Mouse (Mus musculus): ENCODE results near the gene Edar.
A peak's percentile ranks its signal among the peaks of the same experiment; 100 is the strongest.
"Not testable (repeated sequence)": the region's sequence is repeated elsewhere in the genome, so short reads cannot be mapped to it uniquely, and the experiment has no call there.

Gene Edar

DNA sequence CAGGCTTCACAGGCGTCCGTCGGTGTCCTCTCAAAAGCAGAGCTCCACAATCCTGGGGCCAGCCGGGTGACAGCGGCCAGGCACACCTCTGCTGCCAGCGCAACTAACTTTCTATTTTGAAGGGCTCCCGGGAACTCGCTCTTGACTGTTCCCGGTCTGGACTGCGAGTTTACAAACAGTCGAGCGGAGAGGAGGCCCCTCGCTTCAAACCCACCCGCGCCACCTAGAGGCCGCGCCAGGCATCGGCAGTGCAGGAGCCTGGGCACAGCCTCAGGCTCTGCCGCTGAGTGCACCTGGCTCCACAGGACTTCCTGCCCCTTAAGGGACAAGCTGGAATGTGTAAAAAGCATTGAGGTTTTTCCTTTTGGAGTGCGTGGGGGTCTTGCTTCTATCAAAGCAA, at the start of gene Edar:
Gene Edar, minus strand, starts transcription at position 122 of the 400 bp plus-strand sequence.
- peak in 1 of 2 experiments; percentile 8 for DNase-seq (ENCODE audit: low read depth in 1 of 2, low spot score in 2 of 2)

DNA sequence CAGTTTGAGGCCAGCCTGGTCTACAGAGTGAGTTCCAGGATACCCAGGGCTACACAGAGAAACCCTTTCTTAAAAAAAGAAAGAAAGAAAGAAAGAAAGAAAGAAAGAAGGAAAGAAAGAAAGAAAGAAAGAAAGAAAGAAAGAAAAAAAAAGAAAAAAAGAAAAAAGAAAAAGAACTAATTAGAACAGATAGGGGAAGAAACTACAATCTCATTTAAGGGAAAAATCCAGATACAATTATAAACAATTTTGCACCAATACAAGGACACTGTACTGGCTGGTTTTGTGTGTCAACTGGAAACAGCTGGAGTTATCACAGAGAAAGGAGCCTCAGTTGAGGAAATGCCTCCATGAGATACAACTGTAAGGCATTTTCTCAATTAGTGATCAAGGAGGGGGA, 42.7 kb upstream of the Edar start, which contains the start of gene Gm17542:
Gene Gm17542, minus strand, starts transcription at position 101 of the 400 bp plus-strand sequence.
- DNase-seq (ENCODE audit: low read depth in 1 of 2, low spot score in 2 of 2) = not testable (repeated sequence)

DNA sequence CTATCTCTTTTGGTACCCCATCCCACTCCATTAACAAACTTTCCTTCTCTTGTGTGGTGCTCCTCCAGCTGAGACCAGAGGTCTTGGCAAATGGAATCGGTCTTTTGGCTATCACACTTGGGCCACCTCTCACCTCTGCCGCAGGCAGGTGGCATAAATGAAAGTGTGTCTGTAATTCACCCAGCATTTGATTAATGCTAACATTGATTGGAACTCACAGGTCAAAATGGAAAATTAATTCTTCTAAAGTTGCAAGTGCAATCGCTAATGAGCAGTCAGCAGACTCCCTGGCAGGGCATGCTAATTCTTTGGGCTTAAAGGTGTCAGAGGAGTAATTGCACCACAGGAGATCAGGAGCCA, 39.3 kb upstream of the Edar start:
- no peak for DNase-seq (ENCODE audit: low read depth in 1 of 2, low spot score in 2 of 2)

DNA sequence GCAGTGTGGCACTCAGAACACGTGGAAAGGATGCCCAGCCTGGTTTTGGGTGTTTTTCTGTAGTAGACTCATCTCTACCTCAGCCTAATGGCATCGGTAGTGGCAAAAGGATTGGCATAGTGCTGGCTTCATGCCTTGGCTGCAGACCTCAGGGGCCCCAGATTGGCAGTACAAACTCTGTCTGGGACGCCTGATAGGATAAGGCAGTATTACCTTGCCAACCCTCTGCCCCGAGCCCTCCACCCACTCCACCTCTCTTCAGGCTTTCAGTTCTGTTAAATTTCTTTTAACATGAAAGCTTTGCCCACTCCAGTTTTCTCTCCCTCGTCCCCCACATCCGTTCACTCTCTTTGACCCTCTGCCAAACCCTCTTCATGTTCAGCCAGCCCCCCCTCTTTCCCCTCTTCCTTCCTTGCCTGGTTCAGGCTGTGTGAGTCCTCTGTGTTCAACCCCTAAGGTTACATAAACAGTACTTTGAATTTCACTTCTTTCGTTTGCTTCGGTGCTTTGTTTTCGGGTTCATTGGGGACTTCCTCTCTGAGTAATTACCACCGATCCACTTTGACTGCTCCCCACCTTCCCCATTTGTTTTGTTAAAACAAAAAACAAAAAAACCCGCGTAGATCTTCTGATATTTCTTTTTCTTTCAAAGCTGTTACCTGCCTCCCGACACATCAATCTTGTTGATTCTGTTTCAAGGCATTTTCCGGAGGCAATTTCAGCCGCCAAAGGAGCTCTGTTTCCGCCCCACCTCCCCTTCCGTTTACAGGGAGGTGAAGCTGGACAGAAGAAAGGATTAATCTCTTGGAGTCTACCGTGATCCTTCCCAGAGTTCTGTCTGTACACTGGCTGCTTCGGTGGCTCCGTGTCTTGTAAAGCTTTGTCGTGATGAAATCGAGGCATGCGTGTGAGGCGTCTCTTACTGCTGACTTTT, 38.7 kb upstream of the Edar start:
- DNase-seq (ENCODE audit: low read depth in 1 of 2, low spot score in 2 of 2) = no peak

DNA sequence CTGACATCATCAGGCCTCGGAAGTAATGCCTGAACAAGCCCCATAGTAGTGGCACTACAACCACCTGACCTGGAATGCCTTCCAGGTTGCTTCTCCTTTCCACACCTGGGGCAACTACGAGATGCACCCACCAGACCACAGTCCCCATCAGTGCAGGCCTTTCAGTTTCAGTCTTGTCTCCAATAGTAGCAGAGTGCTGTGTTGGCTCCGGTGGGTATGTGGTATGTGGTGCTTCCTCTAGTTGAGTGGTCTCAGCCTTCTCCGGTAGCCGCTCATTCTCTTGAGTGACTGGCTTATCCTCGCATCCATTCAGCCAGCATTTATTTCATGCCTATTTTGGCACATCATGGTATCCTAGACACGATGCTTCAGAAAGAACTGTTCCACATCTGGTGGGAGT, 37.8 kb upstream of the Edar start:
- no peak for DNase-seq (ENCODE audit: low read depth in 1 of 2, low spot score in 2 of 2)

DNA sequence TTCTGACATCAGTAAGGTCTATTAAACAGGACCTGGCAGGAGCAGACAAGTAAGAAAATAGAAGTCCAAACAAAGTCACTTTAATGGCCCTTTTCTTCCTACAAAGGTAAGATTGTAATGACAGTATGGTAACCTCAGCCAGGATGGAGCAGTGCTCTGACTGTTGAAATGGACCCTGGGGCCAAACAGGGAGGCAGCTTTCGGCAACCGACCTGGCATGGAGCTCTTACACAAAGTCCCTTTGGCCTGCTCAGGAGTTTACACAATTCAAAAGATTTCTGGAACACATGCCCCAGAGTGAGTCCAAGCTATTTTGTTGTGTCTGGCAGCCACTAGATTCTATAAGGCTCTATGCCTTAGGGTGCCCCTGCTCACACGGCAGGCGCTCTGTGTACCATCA, 33.6 kb upstream of the Edar start:
- DNase-seq (ENCODE audit: low read depth in 1 of 2, low spot score in 2 of 2) = no peak

DNA sequence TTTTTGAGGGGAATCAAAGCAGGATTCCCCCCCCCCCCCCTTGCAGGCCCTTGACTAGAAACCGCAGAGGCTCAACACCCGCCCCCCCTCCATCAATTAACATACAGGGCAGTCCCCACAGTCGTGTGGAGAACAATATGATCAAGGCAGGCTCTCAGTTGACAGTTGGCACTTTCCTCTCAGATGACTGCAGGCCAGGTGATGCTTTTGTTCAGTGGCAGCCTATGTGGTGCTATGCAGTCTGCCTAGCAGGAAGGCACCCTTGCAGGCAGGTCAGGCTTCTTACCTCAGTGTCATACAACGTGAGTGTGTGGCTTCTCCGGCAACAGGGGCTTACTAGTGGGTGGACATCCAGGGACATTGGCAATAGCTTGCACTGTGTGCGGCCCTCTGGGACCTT, 25.1 kb upstream of the Edar start:
- DNase-seq (ENCODE audit: low read depth in 1 of 2, low spot score in 2 of 2) = no peak

DNA sequence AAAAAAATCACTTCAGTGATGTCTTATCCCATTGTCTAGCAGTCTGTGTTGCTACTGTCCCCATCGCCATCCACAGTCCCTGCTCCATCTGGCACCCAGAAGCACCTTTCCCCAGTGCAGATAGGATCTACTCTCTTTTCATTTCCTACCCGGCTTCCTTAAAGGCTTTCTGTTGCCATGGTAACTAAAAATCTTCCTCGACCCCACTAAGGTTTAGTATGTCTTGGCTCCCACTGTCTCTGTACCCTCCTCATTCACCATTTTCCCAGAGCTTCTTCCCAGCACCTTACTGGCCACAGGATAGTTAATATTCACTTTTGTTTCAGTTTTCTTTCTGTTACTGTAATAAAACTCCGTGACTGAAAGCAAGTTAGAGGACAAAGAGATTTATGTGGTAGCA, 24.7 kb upstream of the Edar start:
- no peak for DNase-seq (ENCODE audit: low read depth in 1 of 2, low spot score in 2 of 2)

DNA sequence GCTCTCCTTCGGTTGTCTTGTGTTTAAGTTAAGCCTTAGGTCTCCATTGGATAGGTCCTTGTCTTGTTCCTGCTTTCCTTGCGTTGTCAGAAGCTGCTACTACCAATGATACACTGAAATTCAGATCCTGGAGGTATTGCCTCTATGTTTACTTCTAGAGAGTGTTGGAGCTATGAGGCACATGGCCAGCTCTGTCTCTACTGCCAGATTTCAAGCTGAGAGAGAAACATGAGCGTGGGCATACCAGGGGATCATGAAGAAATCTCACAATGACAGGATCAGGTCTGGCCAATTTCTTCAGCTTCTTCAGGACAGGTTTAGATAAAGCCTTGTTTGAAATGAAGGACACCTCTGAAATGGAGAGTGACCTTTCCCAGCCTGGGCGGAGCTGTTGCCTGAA, 23.5 kb upstream of the Edar start:
- no peak for DNase-seq (ENCODE audit: low read depth in 1 of 2, low spot score in 2 of 2)

DNA sequence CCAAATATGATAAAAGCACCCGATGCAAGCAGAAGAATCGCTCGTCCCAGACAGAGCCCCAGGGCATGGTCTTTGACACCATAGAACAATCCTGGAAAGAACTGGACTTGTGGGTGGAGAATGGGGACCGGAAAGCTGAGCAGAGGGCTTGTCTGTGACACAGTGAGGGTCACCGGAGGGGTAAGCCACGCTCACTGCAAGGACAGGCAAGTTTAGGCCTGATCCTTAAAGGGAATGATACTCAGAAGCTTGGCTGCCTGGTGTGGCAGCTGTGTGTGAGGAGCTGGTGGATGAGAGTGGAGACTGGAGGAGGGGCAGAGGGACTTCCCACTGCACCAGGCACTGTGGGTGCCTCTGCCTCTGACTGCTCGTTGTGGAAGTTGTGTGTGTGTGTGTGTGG, 15.6 kb upstream of the Edar start:
- DNase-seq (ENCODE audit: low read depth in 1 of 2, low spot score in 2 of 2) = no peak

DNA sequence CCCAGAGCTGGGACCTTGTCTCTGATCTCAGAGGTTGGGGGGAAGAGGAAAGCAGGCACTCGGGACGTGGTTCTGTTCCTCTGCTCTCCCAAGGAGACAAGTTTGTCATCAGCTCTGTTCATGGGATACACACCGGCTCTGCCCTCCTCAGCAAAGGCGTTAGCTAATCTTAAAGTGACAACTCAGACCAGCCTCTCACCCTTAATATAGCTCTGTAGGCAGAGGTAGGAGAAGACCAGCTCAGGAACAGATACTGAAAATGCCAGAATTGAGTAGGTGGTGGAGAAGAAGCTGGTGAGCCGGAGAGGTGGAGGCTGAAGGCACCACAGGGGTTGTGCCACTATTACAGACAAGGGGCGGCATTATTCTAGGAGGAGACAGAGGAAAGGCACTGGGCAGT, 3.8 kb upstream of the Edar start:
- DNase-seq (ENCODE audit: low read depth in 1 of 2, low spot score in 2 of 2) = no peak

DNA sequence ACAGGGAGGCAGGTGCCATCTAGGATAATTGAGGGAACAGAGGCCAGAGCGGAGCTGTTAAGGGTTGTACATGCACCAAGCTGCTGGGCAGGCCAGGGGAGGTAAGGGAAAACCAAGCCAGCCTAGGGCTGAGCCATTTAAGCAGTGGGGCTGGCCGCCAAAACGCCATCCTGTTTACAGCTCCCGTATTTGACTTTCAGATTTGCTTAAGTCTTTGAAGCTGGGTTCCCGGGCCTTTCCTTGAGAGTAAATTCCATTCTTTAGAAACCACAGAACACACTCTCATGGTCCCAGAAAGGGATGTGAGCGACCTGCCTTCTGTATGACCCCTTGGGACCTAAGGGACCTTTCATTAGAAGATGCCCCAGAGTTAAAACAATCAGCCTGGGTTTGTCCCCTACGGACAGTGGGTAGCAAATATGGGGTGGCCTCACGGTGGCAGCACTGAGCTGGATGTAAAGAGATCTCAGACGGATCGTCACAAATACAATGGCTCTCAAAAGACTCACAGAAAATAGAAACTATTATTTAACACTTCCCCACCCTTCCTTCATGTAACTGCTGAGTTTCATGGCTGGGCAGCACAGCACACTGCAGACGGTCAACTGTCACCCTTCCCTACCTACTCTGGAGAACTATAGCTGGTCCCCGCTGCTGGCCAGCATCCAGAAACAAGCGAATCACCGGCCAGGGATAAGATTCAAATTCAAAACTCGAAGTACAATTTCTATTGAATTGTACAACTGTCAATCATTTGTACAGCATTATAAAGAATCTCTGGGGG, 2.0 kb downstream of the Edar start:
- DNase-seq (ENCODE audit: low read depth in 1 of 2, low spot score in 2 of 2) = peak in 1 of 2 experiments; percentile 15

DNA sequence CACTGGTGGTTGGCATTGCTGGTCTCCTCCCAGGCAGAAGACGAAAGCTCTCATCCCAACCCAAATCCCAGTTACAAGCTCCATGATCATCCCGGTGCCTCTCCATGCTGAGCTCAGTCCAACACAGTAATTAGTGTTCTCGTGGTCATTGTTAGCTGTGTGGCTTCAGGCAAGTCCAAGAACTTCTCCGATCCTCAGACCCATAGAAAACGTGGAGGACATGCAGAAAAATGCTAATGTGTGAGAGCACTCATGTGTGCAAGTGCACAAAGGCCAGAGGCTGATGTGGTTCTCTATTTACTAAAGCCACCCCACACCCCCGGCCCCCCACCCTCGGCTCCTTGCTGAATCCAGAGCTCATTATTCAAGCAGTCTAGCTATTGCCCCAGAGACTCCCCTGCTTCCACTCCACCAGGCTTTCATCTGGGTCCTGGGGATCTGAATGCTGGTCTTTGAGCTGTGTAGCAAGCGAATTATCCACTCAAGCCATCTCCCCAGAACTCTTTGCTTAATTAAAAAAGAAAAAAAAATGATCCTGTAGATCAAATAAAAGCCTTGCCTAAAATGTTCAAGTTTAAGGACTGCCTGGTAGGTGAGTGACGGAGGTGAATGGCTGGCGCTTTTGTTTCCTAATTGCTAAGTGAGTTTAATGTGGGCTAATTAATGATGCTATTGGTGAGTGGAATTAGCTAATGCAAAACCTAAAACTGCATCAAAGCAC, 2.7 kb downstream of the Edar start:
- DNase-seq (ENCODE audit: low read depth in 1 of 2, low spot score in 2 of 2) = no peak

DNA sequence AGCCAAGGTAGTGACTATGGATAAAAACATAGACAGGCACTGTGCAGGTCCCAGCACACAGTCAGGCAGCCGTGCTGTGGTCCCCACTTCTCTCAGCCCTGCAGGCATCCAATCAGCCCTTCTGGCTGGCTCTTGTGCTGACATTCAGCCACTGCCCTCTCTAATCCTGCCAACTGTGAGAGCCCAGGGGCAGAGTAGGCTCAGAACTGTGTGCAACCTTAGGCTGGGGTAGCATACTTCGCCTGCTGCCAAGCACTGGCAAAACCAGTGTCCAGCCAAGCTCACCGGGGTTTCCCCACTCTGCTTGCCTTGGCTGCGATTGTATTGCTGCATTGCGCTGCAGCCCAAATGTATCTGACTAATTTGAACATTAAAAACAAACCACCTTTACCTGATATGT, 11.6 kb downstream of the Edar start:
- DNase-seq (ENCODE audit: low read depth in 1 of 2, low spot score in 2 of 2) = no peak

DNA sequence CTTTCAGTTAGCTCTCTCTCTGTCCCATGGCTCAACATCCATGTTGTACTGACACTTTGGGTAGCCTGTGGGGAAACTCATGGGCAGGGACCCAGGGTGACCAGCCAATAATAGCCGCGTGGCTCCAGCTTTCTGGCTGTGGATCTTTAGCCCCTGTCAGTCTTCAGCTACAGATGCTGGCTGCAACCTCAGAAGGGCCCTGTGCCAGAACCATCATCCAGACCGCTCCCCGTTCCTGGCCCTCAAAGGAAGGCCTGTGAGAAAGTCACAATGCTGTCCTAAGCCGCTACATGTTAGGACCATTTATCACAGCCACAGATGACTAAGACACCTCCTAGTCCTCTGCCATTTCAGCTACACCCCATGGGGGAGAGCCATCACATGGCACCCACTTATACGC, 12.0 kb downstream of the Edar start:
- no peak for DNase-seq (ENCODE audit: low read depth in 1 of 2, low spot score in 2 of 2)

DNA sequence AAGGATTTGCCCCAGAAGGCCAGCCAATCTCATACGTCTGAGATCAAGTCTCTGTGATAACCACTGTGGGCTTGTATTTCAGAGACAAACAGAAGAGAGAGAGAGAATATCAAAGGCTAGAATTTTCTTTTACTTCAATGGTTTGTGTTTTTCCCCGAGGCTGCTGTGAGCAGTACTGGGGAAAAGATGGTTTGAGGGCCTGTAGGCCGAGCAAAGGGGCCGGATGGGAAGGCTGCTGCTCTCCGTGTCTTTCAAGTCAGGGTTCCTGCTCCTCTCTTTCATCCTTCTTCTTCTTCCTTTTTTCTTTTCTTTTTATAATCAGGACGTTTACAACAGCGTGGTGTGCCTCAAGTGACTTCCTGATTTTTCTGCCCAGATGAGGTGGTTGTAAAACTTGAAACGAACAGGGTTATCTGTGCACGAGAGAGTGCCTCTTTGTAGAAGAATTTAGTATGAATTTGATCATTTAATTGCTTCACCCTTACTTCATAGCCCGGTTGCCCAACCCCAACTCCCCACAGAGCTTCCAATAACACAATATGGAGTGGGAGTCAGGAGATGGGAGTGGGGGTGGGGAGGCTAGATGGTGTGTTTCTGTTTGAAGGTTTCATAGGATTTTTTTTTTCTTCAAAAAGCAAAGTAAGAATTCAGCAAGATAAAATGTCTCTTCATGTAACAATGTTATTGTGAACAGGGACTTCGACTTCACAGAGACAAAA, 16.0 kb downstream of the Edar start:
- DNase-seq (ENCODE audit: low read depth in 1 of 2, low spot score in 2 of 2) = no peak

DNA sequence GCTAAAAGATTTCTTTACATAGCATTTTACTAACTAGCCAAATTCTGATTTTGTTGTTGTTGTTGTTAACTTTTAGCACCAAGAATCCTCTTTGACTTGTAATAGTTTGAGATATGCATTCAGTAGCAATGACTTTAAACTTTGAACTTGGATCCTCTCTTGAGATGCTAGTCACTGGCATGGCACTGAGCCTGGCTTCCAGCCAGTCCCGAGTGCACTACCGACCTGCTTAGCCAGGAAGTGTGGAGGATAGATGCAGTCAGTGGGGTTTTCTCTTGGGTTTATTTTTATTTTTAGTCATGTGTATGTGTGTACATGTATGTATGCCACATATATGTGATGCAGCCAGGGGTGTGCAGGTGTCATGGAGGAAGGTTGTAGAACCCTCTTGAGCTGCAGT, 17.7 kb downstream of the Edar start:
- DNase-seq (ENCODE audit: low read depth in 1 of 2, low spot score in 2 of 2) = no peak

DNA sequence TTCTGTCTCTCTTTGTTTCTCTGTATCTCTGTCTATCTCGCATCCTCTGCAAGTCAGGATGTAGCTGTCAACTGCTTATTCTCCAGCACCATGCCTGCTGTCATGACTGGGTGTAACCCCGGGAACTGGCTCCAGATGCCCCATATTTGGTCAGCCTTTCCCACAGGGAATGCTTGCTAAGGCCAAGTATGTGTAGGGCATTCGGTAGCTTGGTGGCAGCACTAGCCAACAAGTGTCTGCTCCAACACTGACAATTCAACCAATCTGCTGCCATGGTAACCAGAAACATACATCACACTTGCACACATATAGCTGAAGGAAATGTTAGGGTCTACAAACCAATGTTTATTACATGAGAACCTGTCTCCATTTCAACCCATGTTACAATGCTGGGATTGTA, 21.8 kb downstream of the Edar start:
- no peak for DNase-seq (ENCODE audit: low read depth in 1 of 2, low spot score in 2 of 2)

DNA sequence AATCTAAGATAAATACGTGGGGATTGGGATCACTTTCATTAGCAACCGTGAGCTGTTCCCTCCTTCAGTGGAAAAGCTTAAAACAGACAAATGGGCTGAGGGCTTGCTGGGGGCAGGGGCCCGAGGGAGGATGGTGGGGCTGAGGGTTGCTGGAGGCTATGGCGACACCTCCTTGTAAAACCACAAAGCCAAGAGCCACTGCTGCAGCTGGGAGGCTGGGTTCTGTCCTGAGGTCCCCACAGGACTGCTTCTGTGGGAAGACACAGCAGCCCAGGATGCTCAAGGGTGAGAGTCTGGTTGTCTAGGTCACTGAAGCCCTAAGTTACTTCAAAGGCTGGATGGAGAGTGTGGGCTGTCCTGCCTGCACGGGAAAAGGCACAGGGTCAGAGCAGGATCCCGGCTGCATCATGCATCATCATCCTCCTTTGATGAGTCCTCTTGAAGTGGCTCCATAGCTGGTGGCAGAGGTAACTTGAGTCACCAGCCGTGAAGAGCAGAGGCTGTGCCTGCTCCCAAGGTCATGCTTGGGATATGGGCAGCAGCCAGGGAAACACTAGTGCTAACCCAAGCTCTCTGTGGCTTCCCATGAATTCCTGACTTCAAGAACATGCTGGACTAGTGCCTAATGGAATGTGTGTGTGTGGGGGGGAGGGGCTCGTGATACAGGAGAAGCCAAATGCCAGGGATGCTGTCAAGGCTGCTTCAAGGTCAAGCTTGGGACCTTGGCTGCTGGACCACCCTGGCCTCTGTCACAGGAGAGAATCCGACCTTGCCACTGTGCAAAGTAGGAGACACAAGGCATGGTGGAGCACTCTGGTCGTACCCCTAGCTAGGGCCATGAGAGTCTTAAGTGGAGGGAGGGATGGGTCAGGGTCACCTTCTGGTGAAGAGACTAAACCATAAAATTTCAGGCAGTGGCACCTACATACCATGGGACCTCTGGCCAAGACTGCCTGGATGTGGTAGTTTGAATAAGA, 22.7 kb downstream of the Edar start:
- no peak for DNase-seq (ENCODE audit: low read depth in 1 of 2, low spot score in 2 of 2)

DNA sequence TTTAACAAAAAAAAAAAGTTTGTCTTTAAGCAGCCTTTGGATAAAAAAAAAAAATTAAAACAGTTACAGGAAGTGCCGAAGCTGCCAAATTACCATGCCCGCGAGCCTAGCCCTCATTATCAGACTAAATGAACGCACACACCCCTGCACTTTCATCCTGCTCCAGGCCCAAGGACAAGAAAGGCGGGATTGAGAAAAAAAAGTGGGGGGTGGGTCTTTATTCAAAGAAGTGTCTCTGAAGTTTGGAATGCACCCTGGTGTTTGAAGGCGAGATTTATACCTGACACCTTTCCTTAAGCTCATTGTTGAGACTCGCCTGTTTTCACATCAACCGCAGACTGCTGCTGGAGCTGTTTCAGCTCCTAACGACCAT, 23.4 kb downstream of the Edar start:
- no peak for DNase-seq (ENCODE audit: low read depth in 1 of 2, low spot score in 2 of 2)
